8 mouse cellular contexts compared by ENCODE assay signal in genomic region chr19:29046961-29047333, GRCm38 (mm10). TPM values are rescaled to one million over a fixed set of nuclear protein-coding genes. Genes with fewer than 3 reads are reported as not detected.
A peak's percentile ranks its signal among the peaks of the same experiment; 100 is the strongest.
DNase-seq lines count a peak whose midpoint lies in the region; ATAC-seq and TF ChIP-seq lines count a peak whose summit lies in the region.

No protein-coding gene starts in this region.

- peak overlapping the region; percentile 67 for H3K4me2 ChIP-seq in embryonic facial prominence, embryonic 11.5 days (ENCODE audit: low read depth, low read length)
- H3K4me2 ChIP-seq in intestine, embryonic 14.5 days (ENCODE audit: low read length) = peak overlapping the region; percentile 70
- peak overlapping the region; percentile 71 for H3K4me2 ChIP-seq in neural tube, embryonic 13.5 days

- no peak for DNase-seq in lung, adult 2 months
- no peak for DNase-seq in lung, adult 18-20 months
- peak; percentile 29 for DNase-seq in embryonic facial prominence, embryonic 11.5 days (ENCODE audit: low spot score)
- no peak for DNase-seq in intestine, embryonic 14.5 days (ENCODE audit: low spot score)
- DNase-seq in frontal cortex, postnatal 36 days (ENCODE audit: low spot score in 2 of 2) = no peak
- DNase-seq in spleen, adult 12 weeks (ENCODE audit: low spot score) = no peak
- DNase-seq in right cerebral cortex, adult 2 months (ENCODE audit: low spot score in 2 of 2) = no peak

- no peaks in the 10 kb centered on the region for H3K9me3 ChIP-seq in embryonic facial prominence, embryonic 11.5 days (replicated peaks; ENCODE audit: control insufficient read depth, low read length)
- no peaks in the 10 kb centered on the region for H3K9me3 ChIP-seq in intestine, embryonic 14.5 days (ENCODE audit: control insufficient read depth, low read length)
- H3K9me3 ChIP-seq in neural tube, embryonic 13.5 days = no peaks in the 10 kb centered on the region

- peaks cover 13% of the 10 kb centered on the region for H3K4me1 ChIP-seq in lung, adult 2 months (ENCODE audit: control insufficient read depth, insufficient read depth, low read length)
- no peaks in the 10 kb centered on the region for H3K4me1 ChIP-seq in embryonic facial prominence, embryonic 11.5 days (ENCODE audit: control insufficient read depth, insufficient read depth, low read length)
- peaks cover 18% of the 10 kb centered on the region for H3K4me1 ChIP-seq in intestine, embryonic 14.5 days (replicated peaks; ENCODE audit: control insufficient read depth, insufficient read depth, low read length)
- H3K4me1 ChIP-seq in neural tube, embryonic 13.5 days (replicated peaks) = peaks cover 30% of the 10 kb centered on the region

- no peaks in the 10 kb centered on the region for H3K27me3 ChIP-seq in embryonic facial prominence, embryonic 11.5 days (ENCODE audit: control insufficient read depth, insufficient read depth, low read length)
- no peaks in the 10 kb centered on the region for H3K27me3 ChIP-seq in intestine, embryonic 14.5 days (replicated peaks; ENCODE audit: control insufficient read depth, insufficient read depth, low read length)
- no peaks in the 10 kb centered on the region for H3K27me3 ChIP-seq in neural tube, embryonic 13.5 days

- peak overlapping the region; percentile 81; the same call in 1 of the 2 replicates for H3K27ac ChIP-seq in embryonic facial prominence, embryonic 11.5 days (replicated peaks; ENCODE audit: low read depth, low read length)
- H3K27ac ChIP-seq in intestine, embryonic 14.5 days (ENCODE audit: low read depth) = no peak overlapping the region
- no peak overlapping the region for H3K27ac ChIP-seq in neural tube, embryonic 13.5 days (replicated peaks)

- WGBS in lung, adult 2 months = 9% methylated on average over 4 of the region's 4 CpGs
- 29% methylated on average over 4 of the region's 4 CpGs for WGBS in embryonic facial prominence, embryonic 11.5 days
- WGBS in intestine, embryonic 14.5 days = 23% methylated on average over 4 of the region's 4 CpGs
- WGBS in neural tube, embryonic 13.5 days = 37% methylated on average over 4 of the region's 4 CpGs

- TF ChIP-seq CTCF in lung, adult 2 months (IDR thresholded peaks at IDR 0.05; ENCODE audit: insufficient read depth, low read length) = no peak

- no peak for ATAC-seq in embryonic facial prominence, embryonic 11.5 days (replicated peaks; ENCODE audit: insufficient number of reproducible peaks, low FRiP score, low TSS enrichment, low read depth)
- no peak for ATAC-seq in intestine, embryonic 14.5 days (replicated peaks; ENCODE audit: low FRiP score, low TSS enrichment, low read depth)
- ATAC-seq in neural tube, embryonic 13.5 days (ENCODE audit: low read depth) = no peak

- H3K9ac ChIP-seq in embryonic facial prominence, embryonic 11.5 days (replicated peaks; ENCODE audit: low read length) = peak overlapping the region; percentile 87
- peak overlapping the region; percentile 94 for H3K9ac ChIP-seq in intestine, embryonic 14.5 days (ENCODE audit: low read length)
- H3K9ac ChIP-seq in neural tube, embryonic 13.5 days = peak overlapping the region; percentile 94

- H3K4me3 ChIP-seq in lung, adult 2 months (replicated peaks; ENCODE audit: extremely low read depth, low read depth, low read length) = peak overlapping the region; percentile 93
- H3K4me3 ChIP-seq in embryonic facial prominence, embryonic 11.5 days (ENCODE audit: low read depth, low read length) = peak overlapping the region; percentile 68
- peak overlapping the region; percentile 96 for H3K4me3 ChIP-seq in intestine, embryonic 14.5 days (ENCODE audit: low read depth, low read length)
- peak overlapping the region; percentile 73 for H3K4me3 ChIP-seq in neural tube, embryonic 13.5 days

- no peak for TF ChIP-seq POLR2A in lung, adult 2 months (IDR thresholded peaks at IDR 0.05; ENCODE audit: borderline replicate concordance, extremely low read depth, low read depth, low read length)

- H3K36me3 ChIP-seq in embryonic facial prominence, embryonic 11.5 days (replicated peaks; ENCODE audit: control insufficient read depth, insufficient read depth, low read depth, low read length) = no peaks in the 10 kb centered on the region
- H3K36me3 ChIP-seq in intestine, embryonic 14.5 days (ENCODE audit: control insufficient read depth, insufficient read depth, low read length) = no peaks in the 10 kb centered on the region
- no peaks in the 10 kb centered on the region for H3K36me3 ChIP-seq in neural tube, embryonic 13.5 days

RNA-seq across cellular contexts. Expression of gene Ak3, which starts 0.8 kb away (rescaled TPM):
- polyA plus RNA-seq in lung, adult 2 months (2012; rRNA removed) = 69.3 and 73.6 TPM in 2 replicates
- 89.7 and 94.5 TPM in 2 replicates for polyA plus RNA-seq in embryonic facial prominence, embryonic 11.5 days (2014; fragmentation: Nextera tagmentation; extraction: Ambion mirVana)
- 86.5 and 88.3 TPM in 2 replicates for polyA plus RNA-seq in intestine, embryonic 14.5 days (2014; fragmentation: Nextera tagmentation; extraction: Ambion mirVana)
- 69.8 and 71.9 TPM in 2 replicates for polyA plus RNA-seq in neural tube, embryonic 13.5 days (2015; fragmentation: Nextera tagmentation; extraction: Ambion mirVana)

RNA-seq across cellular contexts. Expression of gene Rcl1, which starts 54.2 kb away (rescaled TPM):
- 12.3 and 14.1 TPM in 2 replicates for polyA plus RNA-seq in lung, adult 2 months (2012; rRNA removed)
- 71.5 and 73.3 TPM in 2 replicates for polyA plus RNA-seq in embryonic facial prominence, embryonic 11.5 days (2014; fragmentation: Nextera tagmentation; extraction: Ambion mirVana)
- 77.2 and 83.7 TPM in 2 replicates for polyA plus RNA-seq in intestine, embryonic 14.5 days (2014; fragmentation: Nextera tagmentation; extraction: Ambion mirVana)
- polyA plus RNA-seq in neural tube, embryonic 13.5 days (2015; fragmentation: Nextera tagmentation; extraction: Ambion mirVana) = 32.8 and 34.6 TPM in 2 replicates

RNA-seq across cellular contexts. Expression of gene Cdc37l1, which starts 56.8 kb away (rescaled TPM):
- polyA plus RNA-seq in lung, adult 2 months (2012; rRNA removed) = 9.2 and 14.8 TPM in 2 replicates
- polyA plus RNA-seq in embryonic facial prominence, embryonic 11.5 days (2014; fragmentation: Nextera tagmentation; extraction: Ambion mirVana) = 39.8 and 40.9 TPM in 2 replicates
- polyA plus RNA-seq in intestine, embryonic 14.5 days (2014; fragmentation: Nextera tagmentation; extraction: Ambion mirVana) = 42.9 and 46.7 TPM in 2 replicates
- 47.2 and 49.7 TPM in 2 replicates for polyA plus RNA-seq in neural tube, embryonic 13.5 days (2015; fragmentation: Nextera tagmentation; extraction: Ambion mirVana)
